Mouse (Mus musculus) ZHBTc4 (cell line): ENCODE results near the gene Raf1.

ENCODE experiments used
- DNase-seq: peaks from one replicate; pipeline ENCODE4 v3.0.0-alpha.2; 2011; ENCODE audit warnings: low read depth, low spot score

The Raf1 gene

GRCm38 (mm10) chr6:115676452-115677128 is at the start of gene Raf1:
Gene Raf1, minus strand, starts transcription at chr6:115676635.
- peak; percentile 99 for DNase-seq

DNA sequence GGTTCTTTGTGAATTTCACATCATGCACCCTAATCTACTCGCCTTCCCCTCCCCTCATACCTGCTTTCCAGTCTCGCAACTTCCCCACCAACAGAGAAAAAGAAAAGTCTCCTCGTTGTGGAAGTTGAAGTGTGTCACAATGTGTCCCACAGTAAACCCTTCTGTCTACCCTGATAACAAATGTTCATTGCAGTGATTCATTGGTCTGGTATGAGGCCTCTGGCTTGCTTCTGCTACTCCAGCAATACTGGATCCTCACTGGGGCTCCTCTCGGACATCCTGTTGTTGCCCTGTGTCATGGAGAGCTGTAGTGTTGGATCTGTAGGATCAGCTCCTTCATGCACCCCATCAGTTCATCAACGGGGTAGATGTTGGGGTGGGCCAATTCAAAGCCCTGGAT is 45.8 kb upstream of the Raf1 start:
- DNase-seq = no peak

DNA sequence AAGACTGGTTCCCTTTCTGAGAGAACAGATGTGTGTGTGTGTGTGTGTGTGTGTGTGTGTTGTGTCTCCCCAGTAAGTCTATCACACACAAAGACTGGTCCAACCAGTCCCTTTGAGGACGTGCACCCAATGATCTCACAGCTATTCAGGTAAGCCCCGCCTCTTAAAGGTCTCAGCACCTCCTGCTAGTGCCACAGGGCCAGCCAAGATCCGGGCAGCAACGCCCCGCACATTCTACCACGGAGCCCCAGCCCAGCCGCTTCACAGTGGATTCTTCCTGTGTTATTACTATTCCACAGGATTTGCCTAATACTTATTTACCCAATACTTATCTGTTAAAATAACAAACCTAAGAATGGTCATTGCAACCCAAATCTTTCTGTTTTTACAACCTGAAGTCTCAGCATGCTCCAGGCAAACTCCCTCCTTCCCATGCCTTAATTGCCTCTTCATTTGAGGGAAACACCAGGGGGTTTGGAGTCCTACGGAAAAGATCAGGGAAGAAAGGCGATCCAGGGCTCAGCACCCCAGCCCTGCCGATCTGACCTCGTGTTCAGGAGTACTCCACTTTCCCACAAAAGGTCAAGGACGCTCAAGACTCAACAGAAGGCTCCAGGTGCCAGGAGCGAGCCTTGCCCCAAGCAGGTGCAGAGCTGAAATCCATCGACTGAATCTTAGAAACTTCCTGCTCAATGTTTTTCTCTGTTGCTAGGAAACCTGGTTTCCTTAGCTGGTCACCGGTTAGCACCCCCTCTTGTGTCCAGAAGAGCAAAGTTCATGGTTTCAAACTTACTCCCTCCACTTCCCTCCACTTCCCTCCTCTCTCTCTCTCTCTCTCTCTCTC is 41.5 kb upstream of the Raf1 start:
- peak; percentile 90 for DNase-seq

DNA sequence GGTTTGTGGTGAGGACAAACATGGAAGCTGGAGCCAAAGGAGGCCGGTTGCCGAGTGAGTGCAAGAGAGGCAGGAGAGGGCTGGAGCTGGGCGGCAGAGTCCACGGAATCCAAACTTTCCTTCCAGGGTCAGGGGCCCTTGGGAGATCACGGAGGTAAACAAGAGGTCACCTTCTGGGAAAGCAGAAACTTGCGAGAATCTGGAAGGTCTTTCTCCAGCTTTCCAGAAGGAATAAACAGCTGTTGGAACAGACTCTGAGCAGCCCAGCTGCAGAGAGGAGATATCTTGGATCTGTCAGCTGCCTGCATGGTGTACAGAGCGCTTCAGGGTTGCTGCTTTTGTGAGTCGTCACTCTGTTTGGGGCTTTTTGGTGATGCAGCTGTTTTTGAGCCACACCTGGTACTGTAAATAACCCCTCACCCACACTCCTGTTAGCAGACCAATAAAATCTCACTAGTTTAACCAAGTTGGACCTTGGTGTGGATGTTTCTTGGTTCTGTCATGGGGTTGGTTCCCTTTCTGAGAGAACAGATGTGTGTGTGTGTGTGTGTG is 40.7 kb upstream of the Raf1 start:
- DNase-seq = peak; percentile 52

DNA sequence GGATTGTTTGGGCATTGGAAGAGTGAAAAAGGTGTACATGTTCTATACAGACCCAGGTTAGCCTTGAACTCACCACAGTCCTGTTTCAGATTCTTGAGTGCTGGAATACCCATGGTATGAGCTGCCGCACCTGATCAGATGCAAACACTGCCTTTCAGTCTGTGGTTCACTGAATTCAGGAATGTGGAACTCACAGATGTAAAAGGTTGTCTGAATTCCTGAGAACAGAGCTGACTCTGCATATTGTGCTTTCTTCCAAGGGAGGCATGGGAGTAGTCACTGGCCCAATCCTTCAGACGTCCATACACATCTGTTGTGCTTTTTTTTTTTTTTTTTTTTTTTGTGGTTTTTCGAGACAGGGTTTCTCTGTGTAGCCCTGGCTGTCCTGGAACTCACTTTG is 34.8 kb upstream of the Raf1 start:
- DNase-seq = peak; percentile 73

GRCm38 (mm10) chr6:115702901-115703300 is 26.5 kb upstream of the Raf1 start:
- peak; percentile 61 for DNase-seq

GRCm38 (mm10) chr6:115701302-115701701 is 24.9 kb upstream of the Raf1 start:
- DNase-seq = peak; percentile 87

GRCm38 (mm10) chr6:115700778-115701177 is 24.3 kb upstream of the Raf1 start:
- no peak for DNase-seq

DNA sequence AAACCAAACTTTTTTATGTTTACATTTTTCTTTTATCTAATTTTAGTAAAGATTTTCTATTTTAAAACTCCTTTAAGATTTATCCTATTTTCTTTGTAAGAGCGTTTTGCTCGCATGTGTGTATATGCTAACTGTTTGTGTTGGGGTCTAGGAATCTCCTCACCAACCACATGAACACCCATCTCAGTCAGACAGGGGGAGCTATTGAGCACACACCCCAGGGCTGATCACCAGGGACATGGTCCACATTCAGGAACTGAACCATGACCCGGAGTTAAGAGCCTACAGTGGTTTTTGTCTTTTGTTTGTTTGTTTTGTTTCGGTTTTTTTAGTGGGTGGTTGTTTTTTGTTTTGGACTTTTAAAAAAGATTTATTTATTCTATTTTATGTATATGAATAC is 22.3 kb upstream of the Raf1 start:
- peak; percentile 86 for DNase-seq

DNA sequence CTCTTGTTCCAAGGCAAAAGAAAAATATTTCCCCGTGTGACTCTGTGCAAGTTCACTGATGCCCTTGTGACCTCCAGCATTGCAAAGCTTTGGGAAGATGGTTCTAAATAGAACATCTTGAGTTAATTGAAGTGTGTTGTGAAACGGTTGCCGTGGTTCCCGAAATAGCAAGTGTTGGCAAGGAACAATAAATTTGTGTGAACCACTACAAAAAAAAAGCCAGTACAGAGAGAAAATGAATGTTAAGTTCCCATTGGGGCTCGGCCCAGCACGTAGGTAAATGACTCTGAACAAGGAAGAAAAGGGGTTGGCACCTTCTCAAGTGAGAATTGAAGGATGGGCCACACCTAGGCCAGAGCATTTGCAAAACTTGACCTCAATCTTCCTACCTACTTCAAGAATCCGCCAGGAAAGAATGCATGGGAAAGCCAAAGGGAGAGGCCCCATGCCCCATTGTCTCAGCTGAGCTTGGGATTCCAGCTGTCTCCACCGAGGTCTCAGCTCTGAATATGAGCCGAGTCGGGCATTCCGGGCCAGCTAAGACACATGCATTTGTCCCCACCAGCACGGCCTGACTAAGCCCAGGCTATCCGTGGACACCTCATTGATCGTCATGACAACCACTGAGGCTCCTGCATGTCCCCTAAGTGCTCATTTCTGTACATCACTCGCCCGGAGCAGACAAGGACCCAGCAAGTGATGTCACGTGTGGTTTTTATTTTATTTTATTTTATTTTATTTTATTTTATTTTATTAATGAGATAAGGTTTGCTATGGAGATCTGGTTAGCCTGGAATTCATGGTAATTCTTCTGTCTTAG is 21.5 kb upstream of the Raf1 start:
- peak; percentile 96 for DNase-seq

- DNase-seq = peak; percentile 94
Observed at GRCm38 (mm10) chr6:115696707-115697215, 20.3 kb upstream of the Raf1 start.

DNA sequence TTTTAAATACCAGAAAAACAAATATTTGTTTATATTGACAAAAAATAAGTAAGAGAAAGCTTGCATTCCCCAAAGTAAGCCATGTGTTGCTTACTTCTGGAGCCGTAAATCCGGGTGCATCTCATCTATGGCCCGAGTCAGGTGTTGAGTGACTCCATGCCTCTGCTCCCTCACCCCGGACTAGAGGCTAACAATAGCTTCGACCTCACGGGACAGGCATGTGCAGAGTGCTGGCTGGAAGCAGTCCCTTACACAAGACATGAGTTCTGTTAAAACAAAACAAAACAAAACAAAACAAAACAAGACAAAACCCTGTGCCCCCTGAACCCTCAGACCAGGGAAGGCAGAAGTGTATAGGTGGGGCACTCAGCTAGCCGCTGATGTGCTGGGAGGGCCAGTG is 18.7 kb upstream of the Raf1 start:
- DNase-seq = no peak

GRCm38 (mm10) chr6:115694441-115694842 is 18.0 kb upstream of the Raf1 start:
- DNase-seq = no peak

- DNase-seq = peak; percentile 88
Observed at GRCm38 (mm10) chr6:115692963-115693730, 16.7 kb upstream of the Raf1 start.

- DNase-seq = no peak
Observed at GRCm38 (mm10) chr6:115692163-115692950, 15.9 kb upstream of the Raf1 start.

DNA sequence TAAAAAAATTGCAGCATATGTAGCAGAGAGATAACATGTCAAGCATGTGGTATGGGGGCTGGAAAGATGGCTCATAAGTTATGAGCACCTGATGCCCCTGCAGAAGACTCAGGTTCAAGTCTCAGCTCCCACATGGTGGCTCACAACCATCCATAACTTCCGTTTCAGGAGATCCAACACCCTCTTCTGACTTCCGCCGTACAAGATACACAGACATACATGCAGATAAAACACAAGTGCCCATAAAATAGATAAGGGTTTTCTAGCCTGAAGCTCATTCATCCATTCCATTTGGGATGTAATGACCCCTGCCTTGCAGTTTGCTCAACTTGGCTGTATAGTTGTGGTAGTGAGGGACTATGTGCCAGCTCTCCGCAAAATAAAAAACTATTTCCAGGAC is 13.7 kb upstream of the Raf1 start:
- no peak for DNase-seq

DNA sequence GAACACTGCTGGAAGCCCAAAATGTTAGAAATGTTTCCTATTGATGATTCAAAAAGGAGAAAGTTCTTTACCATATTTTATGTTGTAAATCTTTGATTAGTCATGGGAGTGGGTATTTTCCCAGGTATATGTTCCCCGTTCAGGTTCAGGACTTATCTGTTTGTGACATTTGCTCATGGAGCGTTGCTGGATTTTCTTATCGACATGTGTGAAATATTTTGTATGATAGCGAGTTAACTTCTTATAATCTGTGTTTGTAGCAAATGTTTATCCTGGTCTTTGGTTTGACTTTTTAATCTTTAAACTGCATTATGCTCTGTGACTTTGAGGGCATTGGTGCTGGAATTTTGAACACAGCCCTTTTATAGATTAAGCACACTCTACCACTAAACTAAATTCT is 12.2 kb upstream of the Raf1 start:
- DNase-seq = no peak

GRCm38 (mm10) chr6:115687753-115688152 is 11.3 kb upstream of the Raf1 start:
- peak; percentile 68 for DNase-seq

DNA sequence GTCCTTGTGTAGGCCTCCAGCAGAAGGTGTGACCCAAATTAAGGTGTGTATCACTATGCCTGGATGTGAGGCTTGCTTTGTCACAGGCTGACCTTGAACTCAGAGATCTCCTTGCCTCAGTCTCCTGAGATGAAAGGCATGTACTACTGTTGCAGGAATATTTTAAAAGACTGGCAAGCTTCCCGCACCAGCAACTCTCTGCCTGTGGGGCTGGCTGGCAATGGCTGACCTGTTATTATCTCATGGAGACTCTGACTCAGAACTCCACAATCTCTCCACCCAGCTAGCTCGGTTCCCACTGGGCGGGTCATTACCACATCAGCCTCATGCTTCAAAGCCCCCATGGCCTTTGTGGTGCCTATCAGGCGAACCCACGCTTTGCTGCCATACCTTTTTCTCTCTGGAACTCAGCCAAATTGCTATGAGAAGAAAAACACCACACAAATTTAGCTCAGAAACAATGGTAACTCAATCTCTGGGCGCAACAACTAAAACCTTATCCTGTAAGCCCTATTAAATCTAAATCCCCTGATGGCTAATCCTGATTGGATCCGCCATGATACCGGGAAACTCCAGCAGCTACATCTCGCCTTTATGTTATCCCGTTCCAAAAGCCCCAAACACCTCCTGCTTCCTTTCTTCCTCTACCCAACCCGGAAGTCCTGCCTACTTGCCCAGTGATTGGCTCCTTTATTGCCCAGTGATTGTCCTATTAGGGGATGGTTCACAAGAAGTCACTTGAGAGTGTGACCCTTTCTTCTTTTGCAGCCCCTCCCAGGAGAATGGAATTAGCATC is 8.6 kb upstream of the Raf1 start:
- DNase-seq = peak; percentile 95
